Mouse (Mus musculus) subcutaneous adipose tissue, adult 2 months (tissue): ENCODE data around the gene Slc8a3. TPM values are rescaled to one million over a fixed set of nuclear protein-coding genes. Genes with fewer than 3 reads are reported as not detected.

Experiments used
- polyA plus RNA-seq: library from polyadenylated mRNA; depleted of rRNA; stranded (reverse); fragments of >200 nt; gene quantifications from 2 replicates; pipeline ENCODE4 v1.2.3, GENCODE M21; 2012; ENCODE audit warnings: low replicate concordance; rRNA removed

Slc8a3 gene
- polyA plus RNA-seq = 0.24 and 0.32 TPM in 2 replicates

DNA sequence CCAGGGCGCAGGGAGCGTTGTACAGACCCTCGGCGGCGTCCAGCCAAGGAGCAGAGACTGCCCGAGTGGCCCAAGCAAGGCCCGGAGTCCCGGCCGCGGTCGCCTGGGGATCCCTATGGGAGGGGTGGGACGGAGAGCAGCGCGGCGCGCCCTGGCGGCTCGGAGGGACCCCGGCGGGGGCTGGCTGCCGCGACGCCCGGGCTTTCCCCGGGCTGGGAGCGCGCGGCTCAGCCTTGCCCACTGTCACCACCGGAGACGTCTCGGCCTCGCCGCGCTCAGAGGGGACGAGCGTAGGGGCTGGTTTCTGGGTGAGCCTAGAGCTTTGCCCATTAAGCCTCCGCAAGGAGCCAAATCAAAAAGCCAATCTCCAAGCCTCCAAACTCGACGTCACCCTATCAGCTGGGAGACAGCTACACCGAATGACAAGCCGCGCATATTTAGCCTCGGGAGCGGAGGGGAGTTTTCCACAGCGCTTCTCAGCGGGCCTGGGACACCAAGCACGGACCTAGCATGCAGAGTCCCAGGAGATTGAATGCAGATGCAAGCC lies at the start of gene Slc8a3:
Gene Slc8a3 (minus strand): TSS at position 306 of the 547 bp plus-strand sequence.

DNA sequence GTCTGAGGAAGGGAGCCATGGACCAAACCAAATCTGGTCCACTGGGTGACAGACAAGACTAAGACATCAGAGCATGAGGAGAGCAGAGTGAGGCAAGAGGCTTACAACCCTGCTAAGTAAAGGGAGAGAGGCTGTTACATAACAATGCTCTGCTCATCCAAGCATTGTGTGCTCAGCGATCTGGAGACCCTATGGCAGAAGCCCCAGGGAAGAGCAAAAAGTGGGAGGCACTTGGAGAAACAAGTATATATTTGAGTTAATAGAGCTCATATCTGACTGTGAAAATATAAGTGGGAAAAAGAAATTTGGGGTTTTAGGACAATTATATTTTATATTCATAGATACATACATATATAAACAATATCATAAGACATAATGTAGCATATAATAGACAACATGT lies 46.4 kb upstream of the Slc8a3 start, which contains the start of gene Gm4787:
Gene Gm4787 (minus strand): TSS at position 101 of the 400 bp plus-strand sequence.

Other genes starting within 250 kb of the Slc8a3 start
- gene Gm4787, start 46.3 kb upstream of the Slc8a3 start, polyA plus RNA-seq = 0.33 and 0.60 TPM in 2 replicates
- 0.23 and 0.45 TPM in 2 replicates for gene Adam4, start 88.8 kb upstream of the Slc8a3 start, polyA plus RNA-seq
- 101 and 121 TPM in 2 replicates for gene Cox16, start 151.9 kb upstream of the Slc8a3 start, polyA plus RNA-seq
- gene Gm20498, start 199.7 kb upstream of the Slc8a3 start, polyA plus RNA-seq = 12.8 and 18.4 TPM in 2 replicates
- 35.0 and 38.6 TPM in 2 replicates for gene Synj2bp, start 199.7 kb upstream of the Slc8a3 start, polyA plus RNA-seq
- 0.09 TPM in 1 of 2 replicates, not detected in the other for gene Adam21, start 235.3 kb upstream of the Slc8a3 start, polyA plus RNA-seq